Mouse (Mus musculus): ENCODE data around the gene Gm47289. TPM values are rescaled to one million over a fixed set of nuclear protein-coding genes. Genes with fewer than 3 reads are reported as not detected.

Gene Gm47289
- polyA plus RNA-seq, 1 experiment from 2014 or later: not detected

GRCm38 (mm10) chr9:119205756-119206155 is 46.8 kb downstream of the Gm47289 start:
- Histone ChIP-seq H3K4me2 (ENCODE audit: low read depth, low read length) (no peak overlapping the region), H3K9me3 (replicated peaks; ENCODE audit: control insufficient read depth, low read length) (no peaks in the 10 kb centered on the region), H3K27me3 (ENCODE audit: control insufficient read depth, insufficient read depth, low read length) (no peaks in the 10 kb centered on the region), H3K4me3 (ENCODE audit: low read depth, low read length) (no peak overlapping the region), H3K27ac (replicated peaks; ENCODE audit: low read depth, low read length) (no peak overlapping the region), H3K4me1 (ENCODE audit: control insufficient read depth, insufficient read depth, low read length) (no peaks in the 10 kb centered on the region), H3K36me3 (replicated peaks; ENCODE audit: control insufficient read depth, insufficient read depth, low read depth, low read length) (no peaks in the 10 kb centered on the region), H3K9ac (replicated peaks; ENCODE audit: low read length) (no peak overlapping the region)
- WGBS: 90% methylated on average over 5 of the region's 5 CpGs
- no peak for DNase-seq (ENCODE audit: low spot score)
- ATAC-seq (replicated peaks; ENCODE audit: insufficient number of reproducible peaks, low FRiP score, low TSS enrichment, low read depth): no peak

- whole genome bisulfite sequencing: 80% methylated on average over 2 of the region's 2 CpGs
- no peak overlapping the region for H3K9ac ChIP-seq (replicated peaks; ENCODE audit: low read length)
- no peaks in the 10 kb centered on the region for H3K36me3 ChIP-seq (replicated peaks; ENCODE audit: control insufficient read depth, insufficient read depth, low read depth, low read length)
- no peaks in the 10 kb centered on the region for H3K27me3 ChIP-seq (ENCODE audit: control insufficient read depth, insufficient read depth, low read length)
- no peak overlapping the region for H3K4me3 ChIP-seq (ENCODE audit: low read depth, low read length)
- H3K9me3 ChIP-seq (replicated peaks; ENCODE audit: control insufficient read depth, low read length): no peaks in the 10 kb centered on the region
- H3K27ac ChIP-seq (replicated peaks; ENCODE audit: low read depth, low read length): no peak overlapping the region
- ATAC-seq (replicated peaks; ENCODE audit: insufficient number of reproducible peaks, low FRiP score, low TSS enrichment, low read depth) (no peak), DNase-seq (ENCODE audit: low spot score) (no peak)
- H3K4me1 ChIP-seq (ENCODE audit: control insufficient read depth, insufficient read depth, low read length): no peaks in the 10 kb centered on the region
- H3K4me2 ChIP-seq (ENCODE audit: low read depth, low read length): no peak overlapping the region
Measured at GRCm38 (mm10) chr9:119206666-119207065, 47.7 kb downstream of the Gm47289 start.

DNA sequence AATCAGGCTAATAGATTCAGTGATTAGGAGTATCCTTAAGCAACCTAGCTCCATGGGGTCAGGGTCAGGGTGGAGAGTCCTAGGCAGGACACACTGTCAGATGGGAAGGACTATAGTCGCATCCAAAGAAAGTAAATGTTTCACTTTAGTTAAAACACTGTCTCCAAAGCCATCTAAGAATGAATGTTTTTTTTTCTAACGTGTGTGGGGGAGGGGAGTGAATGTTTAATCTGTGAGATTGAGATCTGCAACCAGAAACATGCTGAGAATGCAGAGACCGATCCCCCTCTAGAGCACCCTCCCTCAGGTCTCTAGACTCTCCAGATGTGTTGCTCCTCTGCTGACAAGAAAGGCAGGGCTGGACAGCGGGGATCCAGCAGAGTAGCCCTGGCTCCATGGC is 48.2 kb downstream of the Gm47289 start:
- Histone ChIP-seq H3K36me3 (replicated peaks; ENCODE audit: control insufficient read depth, insufficient read depth, low read depth, low read length) (no peaks in the 10 kb centered on the region), H3K9me3 (replicated peaks; ENCODE audit: control insufficient read depth, low read length) (no peaks in the 10 kb centered on the region), H3K27me3 (ENCODE audit: control insufficient read depth, insufficient read depth, low read length) (no peaks in the 10 kb centered on the region), H3K4me2 (ENCODE audit: low read depth, low read length) (no peak overlapping the region), H3K4me1 (ENCODE audit: control insufficient read depth, insufficient read depth, low read length) (no peaks in the 10 kb centered on the region), H3K27ac (replicated peaks; ENCODE audit: low read depth, low read length) (no peak overlapping the region), H3K4me3 (ENCODE audit: low read depth, low read length) (no peak overlapping the region), H3K9ac (replicated peaks; ENCODE audit: low read length) (no peak overlapping the region)
- no peak for ATAC-seq (replicated peaks; ENCODE audit: insufficient number of reproducible peaks, low FRiP score, low TSS enrichment, low read depth)
- no peak for DNase-seq (ENCODE audit: low spot score)
- WGBS: 69% methylated on average over 4 of the region's 4 CpGs

- H3K36me3 ChIP-seq (replicated peaks; ENCODE audit: control insufficient read depth, insufficient read depth, low read depth, low read length): no peaks in the 10 kb centered on the region
- no peak within 1 kb of the TSS for H3K9ac ChIP-seq (replicated peaks; ENCODE audit: low read length)
- no peak within 1 kb of the TSS for H3K4me2 ChIP-seq (ENCODE audit: low read depth, low read length)
- no peaks in the 10 kb centered on the region for H3K27me3 ChIP-seq (ENCODE audit: control insufficient read depth, insufficient read depth, low read length)
- ATAC-seq (replicated peaks; ENCODE audit: insufficient number of reproducible peaks, low FRiP score, low TSS enrichment, low read depth): no peak
- H3K27ac ChIP-seq (replicated peaks; ENCODE audit: low read depth, low read length): no peak within 1 kb of the TSS
- no peaks in the 10 kb centered on the region for H3K9me3 ChIP-seq (replicated peaks; ENCODE audit: control insufficient read depth, low read length)
- WGBS: 90% methylated on average over 3 of the region's 4 CpGs
- no peaks in the 10 kb centered on the region for H3K4me1 ChIP-seq (ENCODE audit: control insufficient read depth, insufficient read depth, low read length)
- DNase-seq (ENCODE audit: low spot score): no peak
- H3K4me3 ChIP-seq (ENCODE audit: low read depth, low read length): no peak within 1 kb of the TSS
Measured at GRCm38 (mm10) chr9:119208998-119209397, 50.0 kb downstream of the Gm47289 start, which contains the start of gene Slc22a13. Gene Slc22a13 (minus strand): TSS chr9:119209098.

Other genes with a start within 250 kb of the Gm47289 start
- 10.0 and 12.8 TPM in 2 replicates for gene Ctdspl, start 232.7 kb upstream of the Gm47289 start, polyA plus RNA-seq (2014; fragmentation: Nextera tagmentation; extraction: Ambion mirVana)
- gene Vill, start 106.4 kb upstream of the Gm47289 start, polyA plus RNA-seq (2014; fragmentation: Nextera tagmentation; extraction: Ambion mirVana): 15.5 and 19.2 TPM in 2 replicates
- 20.1 and 21.5 TPM in 2 replicates for gene Plcd1, start 65.7 kb upstream of the Gm47289 start, polyA plus RNA-seq (2014; fragmentation: Nextera tagmentation; extraction: Ambion mirVana)
- 0.69 and 1.5 TPM in 2 replicates for gene Dlec1, start 56.7 kb upstream of the Gm47289 start, polyA plus RNA-seq (2014; fragmentation: Nextera tagmentation; extraction: Ambion mirVana)
- 1.1 and 1.3 TPM in 2 replicates for gene Acaa1b, start 2.1 kb upstream of the Gm47289 start, polyA plus RNA-seq (2014; fragmentation: Nextera tagmentation; extraction: Ambion mirVana)
- gene Slc22a13, start 49.9 kb downstream of the Gm47289 start, polyA plus RNA-seq (2014; fragmentation: Nextera tagmentation; extraction: Ambion mirVana): not detected in 2 replicates
- 15.0 and 16.1 TPM in 2 replicates for gene Oxsr1, start 163.3 kb downstream of the Gm47289 start, polyA plus RNA-seq (2014; fragmentation: Nextera tagmentation; extraction: Ambion mirVana)
- gene Acaa1a, start 180.5 kb downstream of the Gm47289 start, polyA plus RNA-seq (2014; fragmentation: Nextera tagmentation; extraction: Ambion mirVana): 61.2 and 67.8 TPM in 2 replicates
- gene Myd88, start 182.2 kb downstream of the Gm47289 start, polyA plus RNA-seq (2014; fragmentation: Nextera tagmentation; extraction: Ambion mirVana): 9.4 and 11.3 TPM in 2 replicates
- gene Xylb, start 198.2 kb downstream of the Gm47289 start, polyA plus RNA-seq (2014; fragmentation: Nextera tagmentation; extraction: Ambion mirVana): 6.3 and 6.7 TPM in 2 replicates
- not detected in 2 replicates for gene Slc22a14, start 206.4 kb downstream of the Gm47289 start, polyA plus RNA-seq (2014; fragmentation: Nextera tagmentation; extraction: Ambion mirVana)
- 43.9 and 49.5 TPM in 2 replicates for gene Acvr2b, start 243.0 kb downstream of the Gm47289 start, polyA plus RNA-seq (2014; fragmentation: Nextera tagmentation; extraction: Ambion mirVana)